Mouse (Mus musculus) embryo, embryonic 11 days (tissue): ENCODE results near the gene Map1b.

Experiments
- DNase-seq: peaks from one replicate; pipeline ENCODE4 v3.0.0-alpha.2; 2015

Map1b gene

DNA sequence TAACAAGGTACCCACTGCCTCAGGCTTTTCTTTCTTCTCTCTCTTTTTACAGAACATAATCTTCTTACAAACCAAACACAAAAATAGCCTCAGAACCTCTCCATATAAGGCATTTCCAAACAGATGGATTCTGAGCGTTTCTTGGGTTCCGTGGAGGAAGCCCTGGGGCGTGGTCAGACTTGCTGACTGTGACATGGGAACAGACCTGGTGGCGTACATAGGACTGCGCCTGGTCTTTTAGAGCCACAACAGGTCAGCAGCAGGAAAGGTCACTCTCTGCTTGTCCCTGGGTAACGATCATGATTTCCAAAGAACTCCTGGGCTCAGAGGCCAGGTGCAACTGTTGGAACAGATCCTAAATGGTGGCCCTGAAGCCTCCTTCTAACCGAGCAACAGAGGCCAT, 31.0 kb downstream of the Map1b start:
- DNase-seq, result no peak

- DNase-seq, result no peak
Observed at GRCm38 (mm10) chr13:99484905-99485304, 31.4 kb downstream of the Map1b start.

DNA sequence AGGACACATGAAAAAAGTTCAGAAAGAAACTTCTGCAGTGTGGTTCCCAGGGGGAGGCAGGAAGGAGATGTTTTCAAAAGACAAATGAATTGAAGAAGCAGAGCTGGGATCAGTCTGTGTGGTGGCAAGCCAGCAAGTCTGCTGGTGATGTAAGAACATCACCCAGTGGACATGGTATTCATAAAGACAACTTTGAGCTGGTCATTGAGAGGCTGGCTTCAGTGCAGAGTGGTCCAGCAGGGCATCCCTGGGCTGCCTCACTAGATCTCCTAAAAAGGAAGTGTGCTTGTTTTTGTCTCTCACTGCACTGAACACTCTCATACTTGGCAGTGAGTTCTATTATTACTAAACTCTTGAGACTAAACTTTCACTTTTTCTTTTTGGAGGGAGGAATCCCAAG, 32.9 kb downstream of the Map1b start:
- DNase-seq, result no peak

DNA sequence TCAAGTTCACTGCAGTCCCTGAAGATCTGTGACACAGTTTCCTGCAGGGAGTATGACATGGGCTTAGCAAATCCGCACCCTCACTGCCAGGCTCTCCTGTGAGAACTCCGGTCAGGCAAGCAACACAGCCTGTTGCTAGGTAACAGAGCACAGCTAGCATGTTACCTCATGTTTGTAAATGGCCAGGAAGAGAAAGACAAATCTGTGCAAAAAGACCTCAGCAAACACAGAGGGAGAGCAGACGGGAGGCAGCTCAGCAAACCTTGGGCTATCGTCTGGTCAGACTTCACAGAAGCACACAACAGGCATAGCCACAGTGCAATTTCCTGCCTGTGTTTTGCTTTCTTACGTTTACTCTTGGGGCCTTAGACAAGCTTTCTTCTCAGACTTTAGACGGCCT, 40.9 kb downstream of the Map1b start:
- peak; percentile 85 for DNase-seq

- peak; percentile 56 for DNase-seq
Observed at GRCm38 (mm10) chr13:99475033-99475432, 41.3 kb downstream of the Map1b start.

DNA sequence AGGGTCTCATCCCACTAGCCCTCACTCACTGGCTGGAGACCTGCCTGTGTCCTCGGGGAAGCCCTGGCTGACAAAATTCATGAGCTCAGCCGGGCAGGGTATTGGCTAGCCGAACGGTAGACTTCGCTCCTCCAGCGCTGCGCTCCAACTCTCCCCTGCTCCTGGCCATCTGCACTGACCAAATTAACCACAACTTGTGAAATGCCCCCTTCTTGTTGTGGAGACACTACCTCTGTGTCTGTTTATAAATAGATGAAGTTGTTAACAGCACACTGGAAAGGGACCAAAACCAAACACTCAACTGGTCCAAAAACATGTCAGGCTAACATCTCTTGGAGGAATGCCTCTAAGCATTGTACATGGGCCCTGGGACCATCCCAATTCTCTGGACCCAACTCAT, 42.2 kb downstream of the Map1b start:
- no peak for DNase-seq

- no peak for DNase-seq
Observed at GRCm38 (mm10) chr13:99472028-99472427, 44.3 kb downstream of the Map1b start.

DNA sequence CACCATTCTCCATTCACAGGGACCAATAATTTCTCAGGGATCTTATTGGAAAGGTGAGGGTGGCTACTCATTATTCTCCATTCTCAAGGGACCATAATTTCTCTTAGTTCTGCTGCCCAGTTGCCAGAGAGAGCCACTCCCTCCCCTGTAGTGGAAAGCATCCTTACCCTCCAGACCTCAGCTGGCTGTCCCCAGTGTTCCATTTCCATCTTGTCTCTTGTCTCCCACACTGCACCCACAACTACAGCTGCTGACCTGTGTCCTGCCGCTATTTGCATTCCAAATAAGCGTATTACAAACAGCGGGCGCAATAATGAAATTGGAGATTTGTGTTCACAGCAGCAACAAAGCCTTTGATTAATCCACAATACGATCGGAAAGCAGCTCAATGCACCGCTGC, 46.3 kb downstream of the Map1b start:
- no peak for DNase-seq

GRCm38 (mm10) chr13:99468267-99468666, 48.1 kb downstream of the Map1b start:
- no peak for DNase-seq

- DNase-seq, result peak; percentile 34
Observed at GRCm38 (mm10) chr13:99466811-99467315, 49.5 kb downstream of the Map1b start.

GRCm38 (mm10) chr13:99466064-99466463, 50.3 kb downstream of the Map1b start:
- no peak for DNase-seq

DNA sequence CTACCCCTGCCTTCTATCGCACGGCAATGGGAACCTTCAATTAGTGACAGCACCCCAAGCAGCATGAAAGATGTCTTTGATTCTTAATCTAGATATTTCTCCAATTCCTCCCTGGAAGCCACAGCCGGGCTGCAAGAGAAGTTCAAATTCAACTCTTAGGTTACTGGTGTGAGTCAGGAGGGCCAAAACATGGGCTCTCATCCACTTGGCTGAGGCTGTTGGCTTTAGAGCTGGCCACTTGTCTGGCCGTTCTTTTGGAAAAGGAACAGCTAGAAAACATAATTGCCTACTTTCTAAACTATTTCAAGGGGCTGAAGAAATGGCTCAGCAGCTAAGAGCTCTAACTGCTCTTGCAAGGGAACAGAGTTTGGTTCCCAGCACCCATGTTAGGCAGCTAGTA, 51.8 kb downstream of the Map1b start:
- no peak for DNase-seq

- no peak for DNase-seq
Observed at GRCm38 (mm10) chr13:99461886-99462285, 54.5 kb downstream of the Map1b start.

GRCm38 (mm10) chr13:99459612-99460011, 56.7 kb downstream of the Map1b start:
- DNase-seq, result no peak

DNA sequence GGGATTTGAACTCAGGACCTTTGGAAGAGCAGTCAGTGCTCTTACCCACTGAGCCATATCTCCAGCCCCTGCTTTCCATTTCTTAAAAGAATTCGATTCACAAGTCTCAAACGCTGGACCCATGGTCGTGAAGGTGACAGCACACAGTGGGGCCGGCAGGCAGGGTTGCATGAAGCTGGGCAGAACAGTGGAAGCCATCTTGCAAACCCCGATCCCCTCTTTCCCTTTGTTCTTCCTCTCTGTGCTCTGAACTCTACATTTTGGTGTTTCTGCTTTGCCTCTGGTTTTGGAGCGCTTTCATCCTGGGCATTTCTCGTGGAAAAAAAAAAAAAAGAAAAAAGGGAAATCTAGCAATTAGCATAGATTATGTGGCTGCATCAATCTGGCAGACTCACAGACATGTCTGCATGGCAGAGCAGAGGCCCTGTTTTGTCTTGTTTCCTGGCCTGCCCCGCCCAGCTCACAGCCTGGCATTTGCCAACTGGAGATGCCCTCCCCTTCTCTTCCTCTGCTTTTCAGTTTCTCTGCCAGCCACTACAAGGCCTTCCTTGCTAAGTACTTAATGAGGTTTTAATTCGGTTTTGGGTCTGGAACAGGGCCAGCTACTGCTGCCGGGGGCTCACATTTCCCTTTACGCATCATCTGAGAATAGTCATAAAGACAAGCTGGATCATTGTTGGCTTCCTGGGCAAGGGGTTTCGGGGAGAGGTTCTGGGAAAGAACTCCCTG, 57.5 kb downstream of the Map1b start:
- no peak for DNase-seq

- DNase-seq, result no peak
Observed at GRCm38 (mm10) chr13:99454977-99455376, 61.4 kb downstream of the Map1b start.

GRCm38 (mm10) chr13:99452444-99452843, 63.9 kb downstream of the Map1b start:
- DNase-seq, result no peak

GRCm38 (mm10) chr13:99451276-99451675, 65.1 kb downstream of the Map1b start:
- no peak for DNase-seq

- DNase-seq, result no peak
Observed at GRCm38 (mm10) chr13:99450766-99451165, 65.6 kb downstream of the Map1b start.

DNA sequence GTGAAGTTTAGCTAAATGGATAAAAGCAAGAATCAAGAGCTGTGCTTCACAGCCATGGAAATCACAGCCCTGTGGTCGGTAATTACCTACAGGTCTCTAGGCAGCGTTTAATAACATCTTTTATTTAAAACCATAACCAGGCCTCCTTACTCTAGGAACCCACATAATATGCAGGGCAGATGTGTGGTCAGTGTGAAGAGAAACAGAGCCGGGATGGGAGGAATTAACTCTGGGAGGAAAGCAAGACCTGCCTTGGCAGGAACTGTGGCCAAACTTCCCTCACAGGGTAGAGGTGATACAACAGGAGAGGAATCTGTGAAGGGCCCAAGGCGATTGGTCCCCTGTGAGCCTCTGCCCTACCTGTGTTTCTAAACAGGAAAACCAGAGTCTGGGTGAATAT, 66.8 kb downstream of the Map1b start:
- DNase-seq, result no peak

GRCm38 (mm10) chr13:99448278-99448677, 68.1 kb downstream of the Map1b start:
- DNase-seq, result no peak

GRCm38 (mm10) chr13:99447403-99448199, 68.7 kb downstream of the Map1b start:
- DNase-seq, result peak; percentile 48

GRCm38 (mm10) chr13:99447002-99447401, 69.3 kb downstream of the Map1b start:
- no peak for DNase-seq

DNA sequence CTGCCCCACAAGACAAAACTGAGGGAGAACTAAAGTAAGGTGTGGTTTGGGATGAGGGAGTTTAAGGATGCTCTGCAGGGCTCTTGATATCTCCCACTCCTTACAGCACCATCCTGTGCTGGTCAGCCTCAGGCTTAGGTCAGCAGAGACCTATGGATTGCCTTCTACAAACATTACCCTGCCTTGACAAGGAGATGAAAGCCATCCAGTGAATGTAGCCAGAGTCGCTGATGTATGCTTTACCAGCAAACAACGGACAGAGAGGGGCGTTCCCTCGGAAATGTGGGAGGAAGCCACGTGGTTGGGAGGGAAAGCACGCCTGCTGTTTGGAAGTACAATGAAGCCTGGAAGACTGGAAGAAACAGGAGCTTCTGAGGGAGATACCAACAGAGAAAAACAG, 71.5 kb downstream of the Map1b start:
- peak; percentile 86 for DNase-seq
